Mouse (Mus musculus): ENCODE results near the gene Pdap1.
"Not testable (repeated sequence)": the region's sequence is repeated elsewhere in the genome, so short reads cannot be mapped to it uniquely, and the experiment has no call there.

Pdap1 gene

GRCm38 (mm10) chr5:145139571-145140519 is at the start of gene Pdap1, which contains the start of gene Bud31:
Gene Pdap1 (minus strand): TSS chr5:145140238.
Gene Bud31 (plus strand): TSS chr5:145140362.
- in situ Hi-C loops (cut with MboI, MseI): no loop called here

GRCm38 (mm10) chr5:145189416-145189815 is 49.4 kb upstream of the Pdap1 start:
- in situ Hi-C loops (cut with MboI, MseI): no loop called here

- in situ Hi-C loops (cut with MboI, MseI): no loop called here
These were observed 45.2 kb upstream of the Pdap1 start for GRCm38 (mm10) chr5:145185244-145185643.

- in situ Hi-C loops (cut with MboI, MseI): no loop called here
These were observed 38.5 kb upstream of the Pdap1 start for GRCm38 (mm10) chr5:145178461-145178980.

- in situ Hi-C loops (cut with MboI, MseI): loop anchor here (10.0 kb wide), 1 partner anchor 1788 kb away; no protein-coding TSS in a partner anchor
These were observed 27.2 kb upstream of the Pdap1 start for GRCm38 (mm10) chr5:145167306-145167661.

GRCm38 (mm10) chr5:145166536-145167305 is 26.7 kb upstream of the Pdap1 start, which contains the start of the genes Ptcd1 and Cpsf4:
Gene Ptcd1 (minus strand): TSS chr5:145167108.
Gene Cpsf4 (plus strand): TSS chr5:145167213.
- in situ Hi-C loops (cut with MboI, MseI): loop anchor here (10.0 kb wide), 1 partner anchor 1788 kb away; no protein-coding TSS in a partner anchor

- in situ Hi-C loops (cut with MboI, MseI): loop anchor here (10.0 kb wide), 1 partner anchor 1790 kb away; no protein-coding TSS in a partner anchor
These were observed 25.1 kb upstream of the Pdap1 start for GRCm38 (mm10) chr5:145165184-145165583.

- in situ Hi-C loops (cut with MboI, MseI): loop anchor here (10.0 kb wide), 1 partner anchor 1790 kb away; no protein-coding TSS in a partner anchor
These were observed 24.7 kb upstream of the Pdap1 start for GRCm38 (mm10) chr5:145164710-145165109.

GRCm38 (mm10) chr5:145161361-145161760 is 21.3 kb upstream of the Pdap1 start:
- in situ Hi-C loops (cut with MboI, MseI): loop anchor here (10.0 kb wide), 1 partner anchor 1793 kb away; no protein-coding TSS in a partner anchor

- in situ Hi-C loops (cut with MboI, MseI): no loop called here
These were observed 12.7 kb upstream of the Pdap1 start for GRCm38 (mm10) chr5:145152690-145153089.

- in situ Hi-C loops (cut with MboI, MseI): no loop called here
These were observed 9.3 kb upstream of the Pdap1 start for GRCm38 (mm10) chr5:145149294-145149693.

- in situ Hi-C loops (cut with MboI, MseI): no loop called here
These were observed 7.7 kb upstream of the Pdap1 start for GRCm38 (mm10) chr5:145147748-145148147.

GRCm38 (mm10) chr5:145140611-145141010 is 573 bp upstream of the Pdap1 start:
- in situ Hi-C loops (cut with MboI, MseI): no loop called here

GRCm38 (mm10) chr5:145138836-145139235 is 1.2 kb downstream of the Pdap1 start:
- in situ Hi-C loops (cut with MboI, MseI): no loop called here

- in situ Hi-C loops (cut with MboI, MseI): not testable (repeated sequence)
These were observed 6.8 kb downstream of the Pdap1 start for GRCm38 (mm10) chr5:145133275-145133674.

- in situ Hi-C loops (cut with MboI, MseI): no loop called here
These were observed 9.0 kb downstream of the Pdap1 start for GRCm38 (mm10) chr5:145130995-145131394.

- in situ Hi-C loops (cut with MboI, MseI): no loop called here
These were observed 9.8 kb downstream of the Pdap1 start for GRCm38 (mm10) chr5:145130191-145130590.

GRCm38 (mm10) chr5:145129773-145130172 is 10.3 kb downstream of the Pdap1 start:
- in situ Hi-C loops (cut with MboI, MseI): not testable (repeated sequence)

- in situ Hi-C loops (cut with MboI, MseI): no loop called here
These were observed 10.9 kb downstream of the Pdap1 start for GRCm38 (mm10) chr5:145129124-145129523.

GRCm38 (mm10) chr5:145126580-145126979 is 13.5 kb downstream of the Pdap1 start:
- in situ Hi-C loops (cut with MboI, MseI): no loop called here

GRCm38 (mm10) chr5:145123396-145123795 is 16.6 kb downstream of the Pdap1 start:
- in situ Hi-C loops (cut with MboI, MseI): no loop called here

GRCm38 (mm10) chr5:145120921-145121320 is 19.1 kb downstream of the Pdap1 start:
- in situ Hi-C loops (cut with MboI, MseI): no loop called here
